Mouse (Mus musculus) spleen, adult 2 months (tissue): ENCODE measurements around the gene Btbd6.

ENCODE experiments used
- CTCF ChIP-seq: fragments of 200-500 bp; IDR thresholded peaks from 2 replicates; pipeline ENCODE4 v1.5.1; 2011; ENCODE audit warnings: mild to moderate bottlenecking, inconsistent platforms; ENCODE audit not compliant: insufficient read depth, insufficient read length, insufficient replicate concordance; ENCODE audit errors: extremely low read depth
- POLR2A ChIP-seq: fragments of 200-500 bp; IDR thresholded peaks from 2 replicates; pipeline ENCODE4 v1.6.1; 2011; ENCODE audit warnings: low read depth, low read length, inconsistent platforms

- TF ChIP-seq POLR2A (no peak), CTCF (no peak)
Observed at GRCm38 (mm10) chr12:112927265-112927664, 49.0 kb upstream of the Btbd6 start.
